In genomic region chr7:12779782-12780150, GRCm38 (mm10) we compare ENCODE assay signal across 9 mouse cellular contexts. TPM values are rescaled to one million over a fixed set of nuclear protein-coding genes. Genes with fewer than 3 reads are reported as not detected.
A peak's percentile ranks its signal among the peaks of the same experiment; 100 is the strongest.
DNase-seq lines count a peak whose midpoint lies in the region; ATAC-seq and TF ChIP-seq lines count a peak whose summit lies in the region.
"Had no signal": no experiment of that assay in that cellular context is flagged by ENCODE, and none has a peak within 500 bp of the region (broad histone marks: within the 10 kb centered on the region; RNA-seq: fewer than 3 reads in every experiment).

No protein-coding gene starts in this region.

- peaks cover 8% of the 10 kb centered on the region for H3K4me1 ChIP-seq in heart, embryonic 13.5 days
- H3K4me1 ChIP-seq in bone marrow macrophage, adult 2 months (ENCODE audit: control insufficient read depth, insufficient read depth, low read length): peaks cover 3% of the 10 kb centered on the region
- peaks cover 15% of the 10 kb centered on the region for H3K4me1 ChIP-seq in hindbrain, embryonic 10.5 days (replicated peaks)

- peaks cover 7% of the 10 kb centered on the region for H3K36me3 ChIP-seq in heart, embryonic 13.5 days
- peaks cover 7% of the 10 kb centered on the region for H3K36me3 ChIP-seq in hindbrain, embryonic 10.5 days

- H3K4me3 ChIP-seq in heart, embryonic 13.5 days: peak overlapping the region; percentile 80
- peak overlapping the region; percentile 67 for H3K4me3 ChIP-seq in bone marrow macrophage, adult 2 months (ENCODE audit: insufficient read depth, low read length)
- H3K4me3 ChIP-seq in hindbrain, embryonic 10.5 days: peak overlapping the region; percentile 70
- H3K4me3 ChIP-seq: myocyte had no signal

- H3K27ac ChIP-seq in heart, embryonic 13.5 days (replicated peaks): no peak overlapping the region
- H3K27ac ChIP-seq in bone marrow macrophage, adult 2 months (ENCODE audit: insufficient read depth, low read depth, low read length): no peak overlapping the region
- H3K27ac ChIP-seq in hindbrain, embryonic 10.5 days: peak overlapping the region; percentile 82

- no peak for DNase-seq in heart, postnatal 10 days
- no peak for DNase-seq in hindbrain, embryonic 10.5 days (ENCODE audit: low spot score)
- no peak for DNase-seq in adrenal gland, postnatal 4 days (ENCODE audit: low spot score in 2 of 2)
- no peak for DNase-seq in embryo, embryonic 10 days (ENCODE audit: low spot score)

- H3K27me3 ChIP-seq in heart, embryonic 13.5 days (replicated peaks): no peaks in the 10 kb centered on the region
- H3K27me3 ChIP-seq in hindbrain, embryonic 10.5 days (ENCODE audit: insufficient read depth, poor library complexity, severe bottlenecking): no peaks in the 10 kb centered on the region

- TF ChIP-seq POLR2A in bone marrow macrophage, adult 2 months (IDR thresholded peaks at IDR 0.05; ENCODE audit: borderline replicate concordance, low read depth, low read length): no peak

- TF ChIP-seq CTCF in bone marrow macrophage, adult 2 months (IDR thresholded peaks at IDR 0.05; ENCODE audit: low read depth, low read length): no peak

- intact Hi-C loops in heart, postnatal 10 days (cut with DNase I): no loop called here

- H3K9me3 ChIP-seq in heart, embryonic 13.5 days: no peaks in the 10 kb centered on the region
- peaks cover 10% of the 10 kb centered on the region for H3K9me3 ChIP-seq in hindbrain, embryonic 10.5 days

- ATAC-seq in heart, embryonic 13.5 days (ENCODE audit: extremely low read depth, insufficient number of reproducible peaks, low FRiP score, low TSS enrichment): no peak
- ATAC-seq in megakaryocyte progenitor cell, adult 5-6 weeks (replicated peaks; ENCODE audit: poor library complexity): 0 out of 2 replicates have a peak, but pooled peaks have one; percentile 0
- ATAC-seq in inflammation-experienced regulatory T-cells, adult 6 months: no peak

- H3K4me2 ChIP-seq in heart, embryonic 13.5 days: peak overlapping the region; percentile 98

- WGBS in heart, embryonic 13.5 days: 23% methylated on average over 10 of the region's 10 CpGs
- WGBS in hindbrain, embryonic 10.5 days: 20% methylated on average over 10 of the region's 10 CpGs

- peak overlapping the region; percentile 89 for H3K9ac ChIP-seq in heart, embryonic 13.5 days

RNA-seq across cellular contexts. Expression of gene Zscan18, which starts 23.7 kb away (rescaled TPM):
- 6.5 and 8.2 TPM in 2 replicates for polyA plus RNA-seq in heart, embryonic 13.5 days (2015; fragmentation: Nextera tagmentation; extraction: Ambion mirVana)
- total RNA-seq in heart, postnatal 10 days (2021): 1 to 10 TPM; 2.0 to 2.8 TPM
- 0.32 and 0.44 TPM in 2 replicates for polyA plus RNA-seq in bone marrow macrophage, adult 2 months (2012; ENCODE audit: insufficient read depth, insufficient read length, missing spikeins)
- polyA plus RNA-seq in hindbrain, embryonic 10.5 days (2016; fragmentation: Nextera tagmentation; extraction: Ambion mirVana): 10.8 and 12.0 TPM in 2 replicates
- total RNA-seq in megakaryocyte progenitor cell, adult 5-6 weeks (2015): 0.95 and 2.0 TPM in 2 replicates
- total RNA-seq in megakaryocyte progenitor cell, adult 5-6 weeks (2017): 1.1 and 1.7 TPM in 2 replicates
- polyA plus RNA-seq in inflammation-experienced regulatory T-cells, adult 6 months (2017; shearing (Covaris generic)): 1 to 10 TPM in 2 of 3 experiments, under 1 TPM in 1; 0.63 to 1.3 (median 1.1) TPM
- 1 to 10 TPM; 8.0 to 8.2 TPM for total RNA-seq in adrenal gland, postnatal 4 days (2021)

RNA-seq across cellular contexts. Expression of gene Zfp329, which starts 38.9 kb away (rescaled TPM):
- 10.2 and 11.6 TPM in 2 replicates for polyA plus RNA-seq in heart, embryonic 13.5 days (2015; fragmentation: Nextera tagmentation; extraction: Ambion mirVana)
- 1 to 10 TPM; 7.5 to 9.2 TPM for total RNA-seq in heart, postnatal 10 days (2021)
- polyA plus RNA-seq in bone marrow macrophage, adult 2 months (2012; ENCODE audit: insufficient read depth, insufficient read length, missing spikeins): 9.8 and 10.1 TPM in 2 replicates
- 14.1 and 15.8 TPM in 2 replicates for polyA plus RNA-seq in hindbrain, embryonic 10.5 days (2016; fragmentation: Nextera tagmentation; extraction: Ambion mirVana)
- 6.5 and 7.5 TPM in 2 replicates for total RNA-seq in megakaryocyte progenitor cell, adult 5-6 weeks (2015)
- 6.2 and 7.8 TPM in 2 replicates for total RNA-seq in megakaryocyte progenitor cell, adult 5-6 weeks (2017)
- 10 to 100 TPM; 13.5 to 25.4 (median 19.3) TPM for polyA plus RNA-seq in inflammation-experienced regulatory T-cells, adult 6 months (2017; shearing (Covaris generic))
- total RNA-seq in adrenal gland, postnatal 4 days (2021): 10 to 100 TPM; 16.0 to 16.4 TPM

RNA-seq across cellular contexts. Expression of gene Vmn2r56, which starts 45.0 kb away (rescaled TPM):
- not detected in 2 replicates for polyA plus RNA-seq in heart, embryonic 13.5 days (2015; fragmentation: Nextera tagmentation; extraction: Ambion mirVana)
- not detected for total RNA-seq in heart, postnatal 10 days (2021)
- not detected in 2 replicates for polyA plus RNA-seq in bone marrow macrophage, adult 2 months (2012; ENCODE audit: insufficient read depth, insufficient read length, missing spikeins)
- polyA plus RNA-seq in hindbrain, embryonic 10.5 days (2016; fragmentation: Nextera tagmentation; extraction: Ambion mirVana): not detected in 2 replicates
- total RNA-seq in megakaryocyte progenitor cell, adult 5-6 weeks (2015): not detected in 2 replicates
- total RNA-seq in megakaryocyte progenitor cell, adult 5-6 weeks (2017): not detected in 2 replicates
- polyA plus RNA-seq in inflammation-experienced regulatory T-cells, adult 6 months (2017; shearing (Covaris generic)): under 1 TPM in 1 of 3 experiments, not detected in 2; 0.12 TPM
- not detected for total RNA-seq in adrenal gland, postnatal 4 days (2021)
- polyA plus RNA-seq: myocyte had no signal

RNA-seq across cellular contexts. Expression of gene Zfp110, which starts 54.8 kb away (rescaled TPM):
- 19.0 and 21.0 TPM in 2 replicates for polyA plus RNA-seq in heart, embryonic 13.5 days (2015; fragmentation: Nextera tagmentation; extraction: Ambion mirVana)
- 10 to 100 TPM; 17.4 to 20.9 TPM for total RNA-seq in heart, postnatal 10 days (2021)
- 19.9 and 20.4 TPM in 2 replicates for polyA plus RNA-seq in bone marrow macrophage, adult 2 months (2012; ENCODE audit: insufficient read depth, insufficient read length, missing spikeins)
- polyA plus RNA-seq in hindbrain, embryonic 10.5 days (2016; fragmentation: Nextera tagmentation; extraction: Ambion mirVana): 26.7 and 26.9 TPM in 2 replicates
- 26.4 and 30.9 TPM in 2 replicates for total RNA-seq in megakaryocyte progenitor cell, adult 5-6 weeks (2015)
- total RNA-seq in megakaryocyte progenitor cell, adult 5-6 weeks (2017): 31.2 and 36.8 TPM in 2 replicates
- 10 to 100 TPM; 62.9 to 99.3 (median 85.2) TPM for polyA plus RNA-seq in inflammation-experienced regulatory T-cells, adult 6 months (2017; shearing (Covaris generic))
- 10 to 100 TPM; 34.2 to 35.4 TPM for total RNA-seq in adrenal gland, postnatal 4 days (2021)
